Mouse (Mus musculus) limb, embryonic 10.5 days (tissue): ENCODE results near the gene Rsbn1l. TPM values are rescaled to one million over a fixed set of nuclear protein-coding genes. Genes with fewer than 3 reads are reported as not detected.
"Not testable (repeated sequence)": the region's sequence is repeated elsewhere in the genome, so short reads cannot be mapped to it uniquely, and the experiment has no call there.

ENCODE experiments used
- DNase-seq: peaks from one replicate; pipeline ENCODE4 v3.0.0-alpha.2; 2017; ENCODE audit warnings: low spot score
- H3K27ac ChIP-seq: fragments of 300-500 bp; sonication (generic); 2 replicates; pipeline ENCODE4 v1.5.1; 2016; ENCODE audit warnings: mild to moderate bottlenecking
- H3K27me3 ChIP-seq: fragments of 300-500 bp; sonication (generic); 2 replicates; pipeline ENCODE4 v1.6.1; 2016; ENCODE audit warnings: low read depth, mild to moderate bottlenecking; ENCODE audit not compliant: poor library complexity, severe bottlenecking
- H3K36me3 ChIP-seq: fragments of 300-500 bp; sonication (generic); 2 replicates; pipeline ENCODE4 v1.6.1; 2016; ENCODE audit warnings: mild to moderate bottlenecking, moderate library complexity
- H3K4me1 ChIP-seq: fragments of 300-500 bp; sonication (generic); 2 replicates; pipeline ENCODE4 v1.6.1; 2016
- H3K4me3 ChIP-seq: fragments of 300-500 bp; sonication (generic); 2 replicates; pipeline ENCODE4 v1.5.1; 2016; ENCODE audit warnings: mild to moderate bottlenecking, moderate library complexity
- H3K9me3 ChIP-seq: fragments of 300-500 bp; sonication (generic); replicated peaks from 2 replicates; pipeline ENCODE4 v1.6.1; 2016; ENCODE audit warnings: mild to moderate bottlenecking
- WGBS: fragments of 180-500 bp; shearing (Covaris S2); methylation state at CpG from one replicate; pipeline ENCODE4 v1.1.7; 2016; 5-methylcytosine and 5-hydroxymethylcytosine counted together
- polyA plus RNA-seq: library from polyadenylated mRNA; unstranded; fragments of >200 nt; fragmentation: Nextera tagmentation; extraction: Ambion mirVana; gene quantifications from 2 replicates; pipeline ENCODE4 v1.2.1, GENCODE M21; 2016

The Rsbn1l gene
- polyA plus RNA-seq, 1 experiment from 2014 or later = 4.5 TPM

DNA sequence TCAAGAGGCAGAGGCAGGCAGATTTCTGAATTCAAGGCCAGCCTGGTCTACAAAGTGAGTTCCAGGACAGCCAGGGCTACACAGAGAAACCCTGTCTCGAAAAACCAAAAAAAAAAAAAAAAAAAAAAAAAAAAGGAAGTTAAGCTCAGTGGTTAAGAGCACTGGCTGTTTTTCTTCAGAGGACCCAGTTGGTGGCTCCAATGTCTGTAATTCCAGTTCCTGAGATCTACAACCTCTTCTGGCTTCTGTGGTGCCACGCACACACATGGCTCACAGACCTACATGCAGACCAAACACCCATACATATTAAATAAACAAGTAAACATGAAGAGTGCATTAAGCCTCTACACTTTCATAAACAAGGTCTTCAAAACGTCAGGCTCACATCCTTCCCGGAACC, 12.4 kb downstream of the Rsbn1l start:
- not testable (repeated sequence) for H3K27me3 ChIP-seq, H3K27ac ChIP-seq, H3K4me3 ChIP-seq, H3K4me1 ChIP-seq, DNase-seq, H3K9me3 ChIP-seq, H3K36me3 ChIP-seq
- WGBS = 82% methylated on average over 3 of the region's 4 CpGs

DNA sequence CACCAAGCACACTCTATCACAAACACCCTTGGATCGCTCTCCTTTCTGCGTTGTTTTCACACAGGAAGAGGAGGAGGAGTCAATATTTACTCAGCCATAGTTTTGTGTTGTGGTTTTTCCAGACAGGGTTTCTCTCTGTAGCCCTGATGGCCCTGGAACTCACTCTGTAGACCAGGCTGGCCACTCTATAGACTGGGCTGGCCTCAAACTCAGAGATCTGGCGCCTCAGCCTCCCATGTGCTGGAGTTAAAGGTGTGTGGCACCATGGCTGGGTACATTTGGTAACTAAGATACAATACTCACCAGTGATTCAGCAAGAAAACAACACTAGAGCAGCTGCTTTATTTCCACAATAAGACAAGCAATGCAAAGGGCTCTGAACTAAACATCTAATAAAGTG, 13.7 kb downstream of the Rsbn1l start:
- H3K4me3 ChIP-seq = no peak overlapping the region
- no peaks in the 10 kb centered on the region for H3K9me3 ChIP-seq
- H3K27me3 ChIP-seq = no peaks in the 10 kb centered on the region
- WGBS = 83% methylated on average over 3 of the region's 3 CpGs
- H3K4me1 ChIP-seq = peaks cover 9% of the 10 kb centered on the region; the same call in 1 of the 2 replicates
- no peak overlapping the region for H3K27ac ChIP-seq
- DNase-seq = no peak
- H3K36me3 ChIP-seq = no peaks in the 10 kb centered on the region

DNA sequence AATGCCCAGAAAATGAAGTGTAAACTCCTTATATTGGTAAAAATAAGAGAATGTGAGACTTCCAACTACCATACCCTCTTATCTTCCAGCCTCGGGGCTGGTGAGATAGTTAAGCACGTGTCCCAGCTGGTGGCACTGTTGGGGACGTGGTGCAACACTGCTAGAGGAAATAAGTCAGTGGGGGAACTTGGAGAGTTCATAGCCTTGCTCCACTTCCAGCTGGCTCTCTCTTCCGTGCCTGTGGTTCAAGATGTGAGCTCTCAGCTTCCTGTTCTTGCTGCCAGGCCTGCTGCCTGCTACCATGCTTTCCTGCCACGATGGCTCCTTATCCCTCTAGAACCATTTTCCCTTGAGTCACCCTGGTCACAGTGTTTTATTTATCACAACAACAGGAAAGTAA, 15.0 kb downstream of the Rsbn1l start:
- Histone ChIP-seq H3K27me3 (no peaks in the 10 kb centered on the region), H3K4me3 (no peak overlapping the region), H3K36me3 (no peaks in the 10 kb centered on the region), H3K9me3 (no peaks in the 10 kb centered on the region), H3K27ac (no peak overlapping the region), H3K4me1 (peaks cover 9% of the 10 kb centered on the region; the same call in 1 of the 2 replicates)
- no peak for DNase-seq
- 60% methylated on average over 5 of the region's 5 CpGs for WGBS

DNA sequence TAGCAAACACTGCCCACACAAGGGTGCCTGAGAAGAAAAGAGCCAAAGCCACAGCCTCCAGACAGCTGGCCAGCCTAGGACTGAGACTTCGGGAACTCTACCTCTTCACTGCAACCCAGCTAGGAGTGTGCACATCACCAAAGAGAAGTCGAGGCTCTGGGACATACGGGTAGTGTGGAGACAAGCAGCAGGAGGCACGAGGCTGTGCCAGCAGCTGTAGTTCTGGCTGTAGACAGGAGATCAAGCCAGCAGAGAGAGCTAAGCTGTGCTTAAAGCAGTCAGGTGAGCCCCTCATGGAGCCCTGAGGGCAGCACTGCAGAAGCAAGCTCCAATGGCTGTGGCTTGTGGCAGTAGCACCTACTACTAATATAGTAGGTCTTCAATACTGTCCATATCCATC, 15.5 kb downstream of the Rsbn1l start:
- Histone ChIP-seq H3K36me3 (no peaks in the 10 kb centered on the region), H3K9me3 (no peaks in the 10 kb centered on the region), H3K27ac (no peak overlapping the region), H3K27me3 (no peaks in the 10 kb centered on the region), H3K4me3 (no peak overlapping the region), H3K4me1 (peaks cover 14% of the 10 kb centered on the region; the same call in 1 of the 2 replicates)
- 91% methylated on average over 4 of the region's 4 CpGs for WGBS
- DNase-seq = no peak

DNA sequence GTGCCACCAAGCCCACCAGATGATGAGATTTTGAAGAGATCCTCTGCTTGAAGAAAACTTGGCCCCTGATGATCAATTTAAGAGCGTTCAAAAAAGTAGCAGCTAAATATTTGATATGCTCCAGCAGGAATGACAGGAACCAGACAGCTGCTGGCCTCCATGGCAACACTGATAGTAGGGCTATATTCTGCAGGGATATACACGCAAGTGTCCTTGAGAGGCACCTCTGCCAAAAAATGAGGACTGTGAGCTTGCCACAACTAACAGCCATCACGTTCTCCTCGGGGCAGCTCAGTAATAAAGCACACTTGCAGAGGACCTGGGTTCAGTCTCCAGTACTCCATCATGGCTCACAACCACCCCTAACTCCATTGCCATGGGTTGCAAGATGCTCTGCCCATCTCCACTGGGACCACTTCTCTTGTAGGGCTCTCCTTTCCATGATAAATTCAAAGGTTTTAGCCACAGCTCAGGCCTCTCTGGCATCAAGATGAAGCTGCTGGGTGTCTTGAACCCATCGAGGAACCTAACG, 16.1 kb downstream of the Rsbn1l start:
- Histone ChIP-seq H3K4me1 (peaks cover 11% of the 10 kb centered on the region; the same call in 1 of the 2 replicates), H3K9me3 (no peaks in the 10 kb centered on the region), H3K27ac (no peak overlapping the region), H3K4me3 (no peak overlapping the region), H3K36me3 (no peaks in the 10 kb centered on the region), H3K27me3 (no peaks in the 10 kb centered on the region)
- no peak for DNase-seq
- WGBS = 94% methylated on average over 6 of the region's 6 CpGs

- H3K36me3 ChIP-seq = no peaks in the 10 kb centered on the region
- no peaks in the 10 kb centered on the region for H3K9me3 ChIP-seq
- H3K27ac ChIP-seq = no peak overlapping the region
- H3K27me3 ChIP-seq = no peaks in the 10 kb centered on the region
- 83% methylated on average over 5 of the region's 5 CpGs for whole genome bisulfite sequencing
- no peak overlapping the region for H3K4me3 ChIP-seq
- H3K4me1 ChIP-seq = peaks cover 10% of the 10 kb centered on the region; the same call in 1 of the 2 replicates
- DNase-seq = no peak
These were observed 17.7 kb downstream of the Rsbn1l start for GRCm38 (mm10) chr5:20938523-20938922.

GRCm38 (mm10) chr5:20935934-20936333, 20.3 kb downstream of the Rsbn1l start:
- no peak overlapping the region for H3K27ac ChIP-seq
- 65% methylated on average over 5 of the region's 5 CpGs for WGBS
- no peak overlapping the region for H3K4me3 ChIP-seq
- H3K9me3 ChIP-seq = no peaks in the 10 kb centered on the region
- no peak for DNase-seq
- peaks cover 5% of the 10 kb centered on the region; the same call in 1 of the 2 replicates for H3K4me1 ChIP-seq
- no peaks in the 10 kb centered on the region for H3K36me3 ChIP-seq
- H3K27me3 ChIP-seq = no peaks in the 10 kb centered on the region

DNA sequence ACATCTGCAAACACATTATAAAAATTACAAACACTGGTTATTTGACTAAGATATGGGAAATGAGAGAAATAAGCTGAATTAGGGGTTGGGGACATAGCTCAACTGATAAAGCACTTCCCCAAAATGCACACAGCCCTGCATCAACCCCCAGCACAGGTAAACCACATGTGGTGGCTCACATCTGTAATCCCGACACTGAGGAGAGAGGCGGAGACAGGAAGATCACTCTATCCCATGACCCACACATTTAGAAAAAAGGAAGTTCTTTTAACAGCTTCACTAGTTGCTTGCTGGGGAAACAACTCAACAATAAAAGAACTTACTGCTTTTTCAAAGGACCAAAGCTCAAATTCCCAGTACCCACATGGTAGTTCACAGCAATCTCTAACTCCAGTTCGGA, 23.6 kb downstream of the Rsbn1l start:
- no peak for DNase-seq
- 92% methylated on average over 3 of the region's 3 CpGs for WGBS
- H3K36me3 ChIP-seq = no peaks in the 10 kb centered on the region
- H3K4me1 ChIP-seq = peaks cover 11% of the 10 kb centered on the region; the same call in 1 of the 2 replicates
- no peak overlapping the region for H3K4me3 ChIP-seq
- no peaks in the 10 kb centered on the region for H3K27me3 ChIP-seq
- no peaks in the 10 kb centered on the region for H3K9me3 ChIP-seq
- H3K27ac ChIP-seq = no peak overlapping the region

- Histone ChIP-seq H3K4me3 (no peak overlapping the region), H3K36me3 (0 out of 2 replicates have a peak, but pooled peaks cover 4% of the 10 kb centered on the region), H3K4me1 (peaks cover 11% of the 10 kb centered on the region; the same call in 1 of the 2 replicates), H3K9me3 (no peaks in the 10 kb centered on the region), H3K27me3 (no peaks in the 10 kb centered on the region), H3K27ac (no peak overlapping the region)
- WGBS = 81% methylated on average over 3 of the region's 3 CpGs
- DNase-seq = no peak
These were observed 24.9 kb downstream of the Rsbn1l start for GRCm38 (mm10) chr5:20931300-20931699.

- no peak overlapping the region for H3K4me3 ChIP-seq
- no peak for DNase-seq
- no peaks in the 10 kb centered on the region for H3K9me3 ChIP-seq
- H3K4me1 ChIP-seq = 0 out of 2 replicates have a peak, but pooled peaks cover 6% of the 10 kb centered on the region
- H3K27me3 ChIP-seq = no peaks in the 10 kb centered on the region
- H3K36me3 ChIP-seq = peaks cover 9% of the 10 kb centered on the region
- no peak overlapping the region for H3K27ac ChIP-seq
These were observed 25.8 kb downstream of the Rsbn1l start for GRCm38 (mm10) chr5:20930430-20930829.

- H3K36me3 ChIP-seq = peaks cover 10% of the 10 kb centered on the region
- no peak overlapping the region for H3K27ac ChIP-seq
- no peaks in the 10 kb centered on the region for H3K27me3 ChIP-seq
- H3K4me3 ChIP-seq = no peak overlapping the region
- no peaks in the 10 kb centered on the region for H3K9me3 ChIP-seq
- H3K4me1 ChIP-seq = 0 out of 2 replicates have a peak, but pooled peaks cover 6% of the 10 kb centered on the region
- no peak for DNase-seq
- WGBS = 82% methylated on average over 6 of the region's 6 CpGs
These were observed 26.5 kb downstream of the Rsbn1l start for GRCm38 (mm10) chr5:20929669-20930151.

DNA sequence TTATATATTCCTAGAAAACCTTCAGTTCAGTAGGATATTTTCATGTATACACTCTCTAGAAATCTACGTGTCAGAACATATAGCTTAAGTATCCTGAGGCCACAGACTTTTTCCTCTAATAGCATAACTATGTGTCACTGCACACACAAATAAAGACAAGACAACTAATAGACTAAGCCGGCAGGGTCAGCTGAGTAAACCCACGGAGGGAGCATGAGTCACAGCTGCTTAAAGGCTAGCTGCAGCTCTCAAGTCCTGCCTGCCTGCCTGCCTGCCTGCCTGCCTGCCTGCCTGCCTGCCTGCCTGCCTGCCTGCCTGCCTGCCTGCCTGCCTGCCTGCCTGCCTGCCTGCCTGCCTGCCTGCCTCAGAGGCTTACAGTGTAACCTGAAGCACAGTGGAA, 30.7 kb downstream of the Rsbn1l start:
- 83% methylated on average over 3 of the region's 3 CpGs for WGBS
- no peak overlapping the region for H3K4me3 ChIP-seq
- H3K27ac ChIP-seq = no peak overlapping the region
- H3K9me3 ChIP-seq = no peaks in the 10 kb centered on the region
- DNase-seq = no peak
- 0 out of 2 replicates have a peak, but pooled peaks cover 1% of the 10 kb centered on the region for H3K4me1 ChIP-seq
- H3K36me3 ChIP-seq = peaks cover 12% of the 10 kb centered on the region
- H3K27me3 ChIP-seq = no peaks in the 10 kb centered on the region

DNA sequence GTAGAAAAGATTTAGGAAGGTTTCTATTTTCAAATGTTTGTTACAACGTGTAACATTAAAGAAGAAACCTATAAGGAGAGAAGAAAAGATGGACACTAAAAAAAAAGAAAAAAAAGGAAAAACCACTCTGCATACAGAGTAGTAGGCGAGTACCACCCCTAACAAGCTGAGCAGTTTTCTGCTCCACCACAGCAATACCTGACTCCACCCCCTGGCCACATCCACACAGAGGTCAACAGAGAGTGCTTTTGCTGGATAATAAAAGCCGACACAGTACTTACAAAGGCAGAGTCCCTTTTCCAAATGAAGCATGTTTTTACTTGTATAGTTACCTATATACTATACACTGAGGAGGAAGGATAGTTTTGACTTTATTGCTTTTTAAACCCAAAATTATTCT, 31.6 kb downstream of the Rsbn1l start:
- H3K27me3 ChIP-seq = no peaks in the 10 kb centered on the region
- no peaks in the 10 kb centered on the region for H3K9me3 ChIP-seq
- H3K4me3 ChIP-seq = no peak overlapping the region
- no peak for DNase-seq
- peaks cover 12% of the 10 kb centered on the region for H3K36me3 ChIP-seq
- no peak overlapping the region for H3K27ac ChIP-seq
- WGBS = 80% methylated on average over 3 of the region's 3 CpGs
- H3K4me1 ChIP-seq = no peaks in the 10 kb centered on the region

GRCm38 (mm10) chr5:20919566-20919965, 36.6 kb downstream of the Rsbn1l start:
- no peak for DNase-seq
- no peaks in the 10 kb centered on the region for H3K9me3 ChIP-seq
- H3K36me3 ChIP-seq = 0 out of 2 replicates have a peak, but pooled peaks cover 5% of the 10 kb centered on the region
- H3K4me3 ChIP-seq = no peak overlapping the region
- 93% methylated on average over 9 of the region's 9 CpGs for WGBS
- H3K4me1 ChIP-seq = no peaks in the 10 kb centered on the region
- H3K27me3 ChIP-seq = no peaks in the 10 kb centered on the region
- no peak overlapping the region for H3K27ac ChIP-seq
